ENCODE assay signal across 9 mouse cellular contexts in genomic region chr7:29461557-29461956, GRCm38 (mm10). TPM values are rescaled to one million over a fixed set of nuclear protein-coding genes. Genes with fewer than 3 reads are reported as not detected.
DNase-seq lines count a peak whose midpoint lies in the region; ATAC-seq lines count a peak whose summit lies in the region.
"Had no signal": no experiment of that assay in that cellular context is flagged by ENCODE, and none has a peak within 500 bp of the region (broad histone marks: within the 10 kb centered on the region; RNA-seq: fewer than 3 reads in every experiment).

No protein-coding gene starts in this region.

- peak overlapping the region; percentile 56; the same call in 1 of the 2 replicates for H3K27ac ChIP-seq in hindbrain, embryonic 10.5 days
- no peak overlapping the region for H3K27ac ChIP-seq in hindbrain, embryonic 14.5 days
- H3K27ac ChIP-seq in embryonic facial prominence, embryonic 12.5 days: no peak overlapping the region
- H3K27ac ChIP-seq in heart, embryonic 14.5 days (replicated peaks in 1 of 2; ENCODE audit: control insufficient read depth in 1 of 2, insufficient read depth in 1 of 2, low read depth in 2 of 2, low read length in 2 of 2): no peak overlapping the region
- H3K27ac ChIP-seq in lung, embryonic 16.5 days (ENCODE audit: low read length): peak overlapping the region; percentile 84

- H3K4me2 ChIP-seq in hindbrain, embryonic 14.5 days (replicated peaks): no peak overlapping the region
- H3K4me2 ChIP-seq in embryonic facial prominence, embryonic 12.5 days (replicated peaks): no peak overlapping the region
- H3K4me2 ChIP-seq in heart, embryonic 14.5 days (ENCODE audit: low read length): no peak overlapping the region
- H3K4me2 ChIP-seq in lung, embryonic 16.5 days (ENCODE audit: low read depth, low read length): peak overlapping the region; percentile 30; the same call in 1 of the 2 replicates

- 85% methylated on average over 10 of the region's 10 CpGs for WGBS in hindbrain, embryonic 10.5 days
- WGBS in hindbrain, embryonic 14.5 days: 83% methylated on average over 10 of the region's 10 CpGs
- WGBS in embryonic facial prominence, embryonic 12.5 days: 82% methylated on average over 10 of the region's 10 CpGs
- WGBS in heart, embryonic 14.5 days: 23% methylated on average over 10 of the region's 10 CpGs
- WGBS in lung, embryonic 16.5 days: 29% methylated on average over 10 of the region's 10 CpGs

- peaks cover 28% of the 10 kb centered on the region for H3K4me1 ChIP-seq in hindbrain, embryonic 10.5 days (replicated peaks)
- H3K4me1 ChIP-seq in hindbrain, embryonic 14.5 days (replicated peaks; ENCODE audit: control insufficient read depth, insufficient read depth, low read length): no peaks in the 10 kb centered on the region
- H3K4me1 ChIP-seq in embryonic facial prominence, embryonic 12.5 days: peaks cover 6% of the 10 kb centered on the region; the same call in 1 of the 2 replicates
- peaks cover 6% of the 10 kb centered on the region in 2 experiments; a peak in 3 of 4 replicates for H3K4me1 ChIP-seq in heart, embryonic 14.5 days (ENCODE audit: control insufficient read depth in 2 of 2, insufficient read depth in 2 of 2, low read length in 2 of 2)
- H3K4me1 ChIP-seq in lung, embryonic 16.5 days (replicated peaks; ENCODE audit: control insufficient read depth, insufficient read depth, low read length): peaks cover 34% of the 10 kb centered on the region

- no peak for ATAC-seq in hindbrain, embryonic 14.5 days (ENCODE audit: low FRiP score)
- no peak for ATAC-seq in embryonic facial prominence, embryonic 12.5 days (ENCODE audit: insufficient number of reproducible peaks, insufficient read depth, low FRiP score, low TSS enrichment)
- ATAC-seq in heart, embryonic 14.5 days (ENCODE audit: insufficient number of reproducible peaks, insufficient read depth, low FRiP score, low read depth): peak; percentile 56; the same call in 1 of the 2 replicates
- ATAC-seq in lung, embryonic 16.5 days (ENCODE audit: low read depth): peak; percentile 74

- H3K27me3 ChIP-seq in hindbrain, embryonic 10.5 days (ENCODE audit: insufficient read depth, poor library complexity, severe bottlenecking): no peaks in the 10 kb centered on the region
- H3K27me3 ChIP-seq in hindbrain, embryonic 14.5 days (ENCODE audit: control insufficient read depth, insufficient read depth, low read length): no peaks in the 10 kb centered on the region
- no peaks in the 10 kb centered on the region for H3K27me3 ChIP-seq in embryonic facial prominence, embryonic 12.5 days
- H3K27me3 ChIP-seq in heart, embryonic 14.5 days (ENCODE audit: control insufficient read depth, insufficient read depth, low read length): peaks cover 94% of the 10 kb centered on the region
- no peaks in the 10 kb centered on the region for H3K27me3 ChIP-seq in lung, embryonic 16.5 days (ENCODE audit: control insufficient read depth, insufficient read depth, low read depth, low read length)

- H3K36me3 ChIP-seq in hindbrain, embryonic 10.5 days: no peaks in the 10 kb centered on the region
- H3K36me3 ChIP-seq in hindbrain, embryonic 14.5 days (replicated peaks; ENCODE audit: control insufficient read depth, insufficient read depth): no peaks in the 10 kb centered on the region
- H3K36me3 ChIP-seq in embryonic facial prominence, embryonic 12.5 days: no peaks in the 10 kb centered on the region
- H3K36me3 ChIP-seq in heart, embryonic 14.5 days (ENCODE audit: control insufficient read depth, insufficient read depth, low read length): no peaks in the 10 kb centered on the region
- H3K36me3 ChIP-seq in lung, embryonic 16.5 days (ENCODE audit: control insufficient read depth, insufficient read depth, low read length): no peaks in the 10 kb centered on the region

- H3K9ac ChIP-seq in hindbrain, embryonic 14.5 days: no peak overlapping the region
- H3K9ac ChIP-seq in embryonic facial prominence, embryonic 12.5 days: 0 out of 2 replicates have a peak overlapping the region, but pooled peaks have one; percentile 8
- H3K9ac ChIP-seq in heart, embryonic 14.5 days (ENCODE audit: low read length): no peak overlapping the region
- H3K9ac ChIP-seq in lung, embryonic 16.5 days (ENCODE audit: low read length): peak overlapping the region; percentile 36

- no peak for DNase-seq in hindbrain, embryonic 10.5 days (ENCODE audit: low spot score)
- DNase-seq in hindbrain, embryonic 14.5 days (ENCODE audit: low spot score): no peak
- no peak for DNase-seq in adrenal gland, postnatal 4 days (ENCODE audit: low spot score in 2 of 2)
- no peak for DNase-seq in gastrocnemius, postnatal 25 days
- DNase-seq: kidney, adult 18-20 months had no signal

- no peaks in the 10 kb centered on the region for H3K9me3 ChIP-seq in hindbrain, embryonic 10.5 days
- H3K9me3 ChIP-seq in hindbrain, embryonic 14.5 days (ENCODE audit: control insufficient read depth, low read length): no peaks in the 10 kb centered on the region
- no peaks in the 10 kb centered on the region for H3K9me3 ChIP-seq in embryonic facial prominence, embryonic 12.5 days
- no peaks in the 10 kb centered on the region for H3K9me3 ChIP-seq in heart, embryonic 14.5 days (ENCODE audit: control insufficient read depth, low read length)
- H3K9me3 ChIP-seq in lung, embryonic 16.5 days (ENCODE audit: control insufficient read depth, low read length): no peaks in the 10 kb centered on the region

- H3K4me3 ChIP-seq in hindbrain, embryonic 10.5 days: no peak overlapping the region
- H3K4me3 ChIP-seq in hindbrain, embryonic 14.5 days (replicated peaks; ENCODE audit: low read length): no peak overlapping the region
- no peak overlapping the region for H3K4me3 ChIP-seq in embryonic facial prominence, embryonic 12.5 days
- H3K4me3 ChIP-seq in heart, embryonic 14.5 days (ENCODE audit: control insufficient read depth in 1 of 2, insufficient read depth in 1 of 2, low read depth in 1 of 2, low read length in 2 of 2): no peak overlapping the region
- H3K4me3 ChIP-seq in lung, embryonic 16.5 days (ENCODE audit: low read length): no peak overlapping the region
- H3K4me3 ChIP-seq: megakaryocyte, embryonic 14.5 days had no signal

RNA-seq across cellular contexts. Expression of gene Sipa1l3, which starts 56.9 kb away (rescaled TPM):
- 8.1 and 9.7 TPM in 2 replicates for polyA plus RNA-seq in hindbrain, embryonic 10.5 days (2016; fragmentation: Nextera tagmentation; extraction: Ambion mirVana)
- 18.8 and 21.4 TPM in 2 replicates for polyA plus RNA-seq in hindbrain, embryonic 14.5 days (2014; fragmentation: Nextera tagmentation; extraction: Ambion mirVana)
- polyA plus RNA-seq in embryonic facial prominence, embryonic 12.5 days (2016; fragmentation: Nextera tagmentation; extraction: Ambion mirVana): 13.8 and 16.3 TPM in 2 replicates
- 3.0 and 3.4 TPM in 2 replicates for polyA plus RNA-seq in heart, embryonic 14.5 days (2014; fragmentation: Nextera tagmentation; extraction: Ambion mirVana)
- 21.6 and 21.8 TPM in 2 replicates for polyA plus RNA-seq in lung, embryonic 16.5 days (2015; fragmentation: Nextera tagmentation; extraction: Ambion mirVana)
- 10 to 100 TPM; 67.4 to 86.4 TPM for total RNA-seq in adrenal gland, postnatal 4 days (2021)
- 1 to 10 TPM; 7.3 to 8.1 TPM for total RNA-seq in gastrocnemius, postnatal 25 days (2021)

Comparison
In these comparisons a context has a peak if more than half of its experiments do, and no peak if none do; other contexts are left out.
1. H3K27ac ChIP-seq: peak in hindbrain, embryonic 10.5 days (single experiment) and lung, embryonic 16.5 days (single experiment); none in hindbrain, embryonic 14.5 days (single experiment), embryonic facial prominence, embryonic 12.5 days (single experiment) and heart, embryonic 14.5 days (0 of 2).
2. ATAC-seq: peak in heart, embryonic 14.5 days (single experiment) and lung, embryonic 16.5 days (single experiment); none in hindbrain, embryonic 14.5 days (single experiment) and embryonic facial prominence, embryonic 12.5 days (single experiment).
3. H3K9ac ChIP-seq: peak in embryonic facial prominence, embryonic 12.5 days (single experiment) and lung, embryonic 16.5 days (single experiment); none in hindbrain, embryonic 14.5 days (single experiment) and heart, embryonic 14.5 days (single experiment).